8 mouse cellular contexts compared by ENCODE assay signal in the genomic region with DNA sequence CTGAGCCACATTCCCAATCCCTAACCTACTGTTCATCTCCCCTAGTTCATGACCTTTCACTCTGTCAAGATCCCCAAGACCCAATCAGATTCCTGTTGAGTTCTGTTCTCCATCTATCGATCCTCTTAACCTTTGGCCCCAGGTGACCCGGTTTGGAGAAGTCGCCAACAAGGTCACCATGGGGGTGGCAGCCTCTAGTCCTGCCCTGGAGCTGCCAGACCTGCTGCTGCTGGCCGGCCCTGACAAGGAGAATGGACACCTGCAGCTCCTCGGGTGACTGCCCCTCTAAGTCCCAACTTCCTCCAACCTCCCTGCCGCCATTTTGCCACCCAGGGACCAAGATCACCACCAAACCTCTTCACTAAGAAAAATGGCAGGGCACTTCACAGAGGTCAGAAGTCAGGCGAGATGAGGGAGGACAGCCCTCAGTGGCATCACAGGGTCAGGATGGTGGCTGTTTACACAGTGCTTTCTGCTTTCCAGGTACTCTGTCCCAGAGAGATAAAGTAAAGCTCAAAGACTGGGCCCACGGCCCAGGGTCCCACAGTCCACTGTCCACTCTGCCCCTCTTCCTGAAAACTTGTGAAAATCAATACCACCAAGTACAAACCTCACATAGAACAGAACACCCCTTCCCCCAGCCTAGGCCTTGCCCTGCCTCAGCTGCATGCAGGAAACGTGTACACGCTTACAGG. TPM values are rescaled to one million over a fixed set of nuclear protein-coding genes. Genes with fewer than 3 reads are reported as not detected.
DNase-seq lines count a peak whose midpoint lies in the region; ATAC-seq and TF ChIP-seq lines count a peak whose summit lies in the region.

No protein-coding gene starts in this region.

- H3K4me2 ChIP-seq in lung, postnatal 0 days (replicated peaks; ENCODE audit: low read depth, low read length), result peak overlapping the region; percentile 86; the same call in 1 of the 2 replicates
- H3K4me2 ChIP-seq in limb, embryonic 12.5 days, result peak overlapping the region; percentile 76
- H3K4me2 ChIP-seq in stomach, embryonic 16.5 days (ENCODE audit: low read depth, low read length), result peak overlapping the region; percentile 98

- no peak for TF ChIP-seq CTCF in lung, postnatal 0 days (IDR thresholded peaks at IDR 0.05)

- peaks cover 10% of the 10 kb centered on the region; the same call in 1 of the 2 replicates for H3K4me1 ChIP-seq in lung, postnatal 0 days (ENCODE audit: insufficient read depth, low read depth, low read length)
- peaks cover 20% of the 10 kb centered on the region for H3K4me1 ChIP-seq in limb, embryonic 12.5 days (replicated peaks)
- H3K4me1 ChIP-seq in stomach, embryonic 16.5 days (ENCODE audit: control insufficient read depth, insufficient read depth, low read length), result peaks cover 15% of the 10 kb centered on the region

- no peaks in the 10 kb centered on the region for H3K36me3 ChIP-seq in lung, postnatal 0 days (ENCODE audit: insufficient read depth, low read length)
- peaks cover 27% of the 10 kb centered on the region for H3K36me3 ChIP-seq in limb, embryonic 12.5 days
- H3K36me3 ChIP-seq in stomach, embryonic 16.5 days (ENCODE audit: control insufficient read depth, insufficient read depth, low read length), result peaks cover under 1% of the 10 kb centered on the region; the same call in 1 of the 2 replicates

- DNase-seq in adrenal gland, adult (ENCODE audit: inconsistent age in 2 of 2, low spot score in 1 of 2), result peak; percentile 26 to 44
- no peak for DNase-seq in adrenal gland, postnatal 36 days
- no peak for DNase-seq in lung, postnatal 0 days (ENCODE audit: low spot score)
- no peak for DNase-seq in lung, adult 18-20 months
- DNase-seq in layer of hippocampus, postnatal 14 days (ENCODE audit: low spot score in 2 of 2), result no peak
- no peak for DNase-seq in layer of hippocampus, adult 8-10 months (ENCODE audit: low spot score in 2 of 2)

- WGBS in lung, postnatal 0 days, result 72% methylated on average over 10 of the region's 10 CpGs
- 84% methylated on average over 10 of the region's 10 CpGs for WGBS in limb, embryonic 12.5 days
- 76% methylated on average over 10 of the region's 10 CpGs for WGBS in stomach, embryonic 16.5 days

- no peak for TF ChIP-seq EP300 in lung, postnatal 0 days (IDR thresholded peaks at IDR 0.05)

- H3K9me3 ChIP-seq in lung, postnatal 0 days (ENCODE audit: low read length), result no peaks in the 10 kb centered on the region
- H3K9me3 ChIP-seq in limb, embryonic 12.5 days, result no peaks in the 10 kb centered on the region
- H3K9me3 ChIP-seq in stomach, embryonic 16.5 days (replicated peaks; ENCODE audit: control insufficient read depth, low read length), result no peaks in the 10 kb centered on the region

- no peak overlapping the region for H3K4me3 ChIP-seq in lung, postnatal 0 days (ENCODE audit: low read depth, low read length)
- peak overlapping the region; percentile 70 for H3K4me3 ChIP-seq in limb, embryonic 12.5 days (replicated peaks)
- H3K4me3 ChIP-seq in stomach, embryonic 16.5 days (replicated peaks; ENCODE audit: low read length), result peak overlapping the region; percentile 79; the same call in 1 of the 2 replicates

- H3K9ac ChIP-seq in lung, postnatal 0 days (replicated peaks; ENCODE audit: low read depth), result no peak overlapping the region
- H3K9ac ChIP-seq in limb, embryonic 12.5 days (replicated peaks), result no peak overlapping the region
- H3K9ac ChIP-seq in stomach, embryonic 16.5 days (ENCODE audit: low read length), result no peak overlapping the region

- no peak for ATAC-seq in lung, postnatal 0 days
- ATAC-seq in limb, embryonic 12.5 days (ENCODE audit: insufficient number of reproducible peaks, insufficient read depth, low FRiP score, low TSS enrichment, low read depth), result no peak
- ATAC-seq in stomach, embryonic 16.5 days (ENCODE audit: insufficient read depth, low FRiP score), result no peak

- no peak overlapping the region for H3K27ac ChIP-seq in lung, postnatal 0 days (ENCODE audit: low read length)
- H3K27ac ChIP-seq in limb, embryonic 12.5 days, result peak overlapping the region; percentile 96; the same call in 1 of the 2 replicates
- no peak overlapping the region for H3K27ac ChIP-seq in stomach, embryonic 16.5 days (ENCODE audit: low read length)

- H3K27me3 ChIP-seq in lung, postnatal 0 days (replicated peaks; ENCODE audit: insufficient read depth, low read length), result no peaks in the 10 kb centered on the region
- H3K27me3 ChIP-seq in limb, embryonic 12.5 days, result peaks cover 16% of the 10 kb centered on the region
- no peaks in the 10 kb centered on the region for H3K27me3 ChIP-seq in stomach, embryonic 16.5 days (ENCODE audit: control insufficient read depth, insufficient read depth, low read length)

RNA-seq across cellular contexts. Expression of a gene that starts 1.1 kb away (rescaled TPM):
- 1 to 10 TPM; 8.5 to 9.5 TPM for total RNA-seq in adrenal gland, postnatal 36 days (2021)
- 11.4 and 12.0 TPM in 2 replicates for polyA plus RNA-seq in lung, postnatal 0 days (2015; fragmentation: Nextera tagmentation; extraction: Ambion mirVana)
- 19.0 and 27.5 TPM in 2 replicates for polyA plus RNA-seq in limb, embryonic 12.5 days (2016; fragmentation: Nextera tagmentation; extraction: Ambion mirVana)
- 7.0 and 8.2 TPM in 2 replicates for polyA plus RNA-seq in stomach, embryonic 16.5 days (2015; fragmentation: Nextera tagmentation; extraction: Ambion mirVana)
- total RNA-seq in layer of hippocampus, postnatal 14 days (2021), result 10 to 100 TPM; 29.8 to 48.4 TPM
- total RNA-seq in layer of hippocampus, adult 8-10 months (2022), result 10 to 100 TPM; 15.5 to 21.6 (median 19.0) TPM

RNA-seq across cellular contexts. Expression of a gene that starts 1.2 kb away (rescaled TPM):
- total RNA-seq in adrenal gland, postnatal 36 days (2021), result 10 to 100 TPM; 91.2 to 99.2 TPM
- 59.3 and 69.2 TPM in 2 replicates for polyA plus RNA-seq in lung, postnatal 0 days (2015; fragmentation: Nextera tagmentation; extraction: Ambion mirVana)
- polyA plus RNA-seq in limb, embryonic 12.5 days (2016; fragmentation: Nextera tagmentation; extraction: Ambion mirVana), result 93.6 and 111 TPM in 2 replicates
- 69.9 and 80.7 TPM in 2 replicates for polyA plus RNA-seq in stomach, embryonic 16.5 days (2015; fragmentation: Nextera tagmentation; extraction: Ambion mirVana)
- 100 to 1,000 TPM; 163 to 173 TPM for total RNA-seq in layer of hippocampus, postnatal 14 days (2021)
- total RNA-seq in layer of hippocampus, adult 8-10 months (2022), result 100 to 1,000 TPM; 201 to 225 (median 215) TPM

RNA-seq across cellular contexts. Expression of a gene that starts 26.9 kb away (rescaled TPM):
- total RNA-seq in adrenal gland, postnatal 36 days (2021), result not detected
- 0.37 and 0.46 TPM in 2 replicates for polyA plus RNA-seq in lung, postnatal 0 days (2015; fragmentation: Nextera tagmentation; extraction: Ambion mirVana)
- polyA plus RNA-seq in limb, embryonic 12.5 days (2016; fragmentation: Nextera tagmentation; extraction: Ambion mirVana), result 0.09 and 0.13 TPM in 2 replicates
- 0.41 and 1.8 TPM in 2 replicates for polyA plus RNA-seq in stomach, embryonic 16.5 days (2015; fragmentation: Nextera tagmentation; extraction: Ambion mirVana)
- total RNA-seq in layer of hippocampus, postnatal 14 days (2021), result under 1 TPM in 1 of 2 experiments, not detected in 1; 0.10 TPM
- under 1 TPM in 3 of 4 experiments, not detected in 1; 0.10 to 0.57 (median 0.14) TPM for total RNA-seq in layer of hippocampus, adult 8-10 months (2022)

RNA-seq across cellular contexts. Expression of a gene that starts 29.7 kb away (rescaled TPM):
- 10 to 100 TPM; 53.9 to 61.0 TPM for total RNA-seq in adrenal gland, postnatal 36 days (2021)
- polyA plus RNA-seq in lung, postnatal 0 days (2015; fragmentation: Nextera tagmentation; extraction: Ambion mirVana), result 93.7 and 110 TPM in 2 replicates
- 72.9 and 76.5 TPM in 2 replicates for polyA plus RNA-seq in limb, embryonic 12.5 days (2016; fragmentation: Nextera tagmentation; extraction: Ambion mirVana)
- 88.0 and 102 TPM in 2 replicates for polyA plus RNA-seq in stomach, embryonic 16.5 days (2015; fragmentation: Nextera tagmentation; extraction: Ambion mirVana)
- total RNA-seq in layer of hippocampus, postnatal 14 days (2021), result 10 to 100 TPM; 60.7 to 64.3 TPM
- total RNA-seq in layer of hippocampus, adult 8-10 months (2022), result 100 to 1,000 TPM in 2 of 4 experiments, 10 to 100 TPM in 2; 97.1 to 114 (median 103) TPM

RNA-seq across cellular contexts. Expression of a gene that starts 32.3 kb away (rescaled TPM):
- total RNA-seq in adrenal gland, postnatal 36 days (2021), result under 1 TPM in 1 of 2 experiments, not detected in 1; 0.63 TPM
- not detected in 2 replicates for polyA plus RNA-seq in lung, postnatal 0 days (2015; fragmentation: Nextera tagmentation; extraction: Ambion mirVana)
- polyA plus RNA-seq in limb, embryonic 12.5 days (2016; fragmentation: Nextera tagmentation; extraction: Ambion mirVana), result 0.56 TPM in 1 of 2 replicates, not detected in the other
- polyA plus RNA-seq in stomach, embryonic 16.5 days (2015; fragmentation: Nextera tagmentation; extraction: Ambion mirVana), result 0.72 and 0.87 TPM in 2 replicates
- 10 to 100 TPM; 15.0 to 15.4 TPM for total RNA-seq in layer of hippocampus, postnatal 14 days (2021)
- 10 to 100 TPM; 11.1 to 13.6 (median 12.4) TPM for total RNA-seq in layer of hippocampus, adult 8-10 months (2022)

Comparison
In these comparisons a context has a peak if more than half of its experiments do, and no peak if none do; other contexts are left out.
1. DNase-seq: peak in adrenal gland, adult (2 of 2); none in adrenal gland, postnatal 36 days (0 of 2), lung, postnatal 0 days (single experiment), lung, adult 18-20 months (0 of 2), layer of hippocampus, postnatal 14 days (0 of 2) and layer of hippocampus, adult 8-10 months (0 of 2).
2. Peak in every context shown above with its lines, with median percentiles within 50 percentile points of each other: H3K4me2 ChIP-seq.